Mouse (Mus musculus) G1E (cell line): ENCODE measurements around the gene Angptl4.

ENCODE experiments used
- CTCF ChIP-seq: IDR thresholded peaks from 2 replicates; pipeline ENCODE4 v1.5.1; 2012; ENCODE audit warnings: low read depth, low read length, inconsistent platforms, mixed read lengths
- GATA1 ChIP-seq: IDR thresholded peaks from 2 replicates; pipeline ENCODE4 v1.6.1; 2012; ENCODE audit warnings: borderline replicate concordance, low read length, inconsistent platforms, mixed read lengths
- GATA2 ChIP-seq: IDR thresholded peaks from 2 replicates; pipeline ENCODE4 v1.6.1; 2012; ENCODE audit warnings: low read depth, low read length, inconsistent platforms, borderline replicate concordance
- TAL1 ChIP-seq: conservative IDR thresholded peaks from 2 replicates; pipeline ENCODE4 v1.6.1; 2012; ENCODE audit warnings: low read depth, low read length, inconsistent platforms, mixed read lengths

- TF ChIP-seq CTCF (no peak), GATA2 (no peak), GATA1 (no peak), TAL1 (no peak)
Observed at GRCm38 (mm10) chr17:33817969-33818643, 36.5 kb upstream of the Angptl4 start.
